Mouse (Mus musculus) testis, adult 2 months (tissue): Measurements from ENCODE around the gene Cckar. TPM values are rescaled to one million over a fixed set of nuclear protein-coding genes. Genes with fewer than 3 reads are reported as not detected.
"Not testable (repeated sequence)": the region's sequence is repeated elsewhere in the genome, so short reads cannot be mapped to it uniquely, and the experiment has no call there.

Source experiments
- H3K27ac ChIP-seq: fragments of 200-500 bp; 2 replicates; pipeline ENCODE4 v1.5.1; 2012; ENCODE audit warnings: low read depth, low read length; ENCODE audit not compliant: control insufficient read depth, insufficient read depth
- H3K27me3 ChIP-seq: fragments of 200-500 bp; 2 replicates; pipeline ENCODE4 v1.6.1; 2012; ENCODE audit warnings: mild to moderate bottlenecking, low read length, moderate library complexity; ENCODE audit not compliant: control insufficient read depth, insufficient read depth
- H3K36me3 ChIP-seq: fragments of 200-500 bp; 2 replicates; pipeline ENCODE4 v1.6.1; 2012; ENCODE audit warnings: mild to moderate bottlenecking, low read length; ENCODE audit not compliant: control insufficient read depth, insufficient read depth
- H3K4me1 ChIP-seq: fragments of 200-500 bp; 2 replicates; pipeline ENCODE4 v1.6.1; 2012; ENCODE audit warnings: low read length; ENCODE audit not compliant: control insufficient read depth, insufficient read depth
- H3K4me3 ChIP-seq: fragments of 200-500 bp; 2 replicates; pipeline ENCODE4 v1.5.1; 2012; ENCODE audit warnings: low read depth, mild to moderate bottlenecking, low read length, moderate library complexity, mixed read lengths; ENCODE audit not compliant: control insufficient read depth
- CTCF ChIP-seq: fragments of 200-500 bp; IDR thresholded peaks from 2 replicates; pipeline ENCODE4 v1.5.1; 2012; ENCODE audit warnings: low read depth, mild to moderate bottlenecking, inconsistent platforms, low read length, moderate library complexity; ENCODE audit not compliant: control insufficient read depth, insufficient read depth, insufficient replicate concordance
- POLR2A ChIP-seq: fragments of 200-500 bp; IDR thresholded peaks from 2 replicates; pipeline ENCODE4 v1.6.1; 2012; ENCODE audit warnings: low read depth, mild to moderate bottlenecking, inconsistent platforms, low read length, moderate library complexity; ENCODE audit not compliant: control insufficient read depth
- polyA plus RNA-seq: library from polyadenylated mRNA; depleted of rRNA; stranded (reverse); fragments of >200 nt; gene quantifications from 2 replicates; pipeline ENCODE4 v1.2.3, GENCODE M21; 2012

The Cckar gene
- polyA plus RNA-seq, 1 experiment = 0.04 TPM

DNA sequence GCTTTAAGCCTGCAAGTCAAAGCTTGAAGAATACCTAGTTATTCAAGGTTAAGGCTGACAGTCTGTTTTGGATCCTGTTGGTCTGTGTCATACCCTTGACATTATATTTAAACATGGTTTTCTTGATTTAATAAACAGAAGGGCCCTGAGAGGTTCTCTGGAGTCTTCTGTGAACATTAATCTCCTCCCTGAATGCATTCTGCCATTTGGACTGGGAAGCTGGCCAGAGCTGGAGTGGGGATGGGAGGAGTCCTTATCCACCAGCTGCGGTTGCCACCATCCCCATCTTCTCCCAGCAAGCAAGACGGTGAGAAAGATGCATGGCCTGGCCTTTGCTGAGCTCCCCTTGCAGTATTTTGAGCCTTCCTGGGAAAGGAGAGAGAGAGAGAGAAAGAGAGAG lies 21.1 kb downstream of the Cckar start:
- Histone ChIP-seq H3K36me3 (no peaks in the 10 kb centered on the region), H3K27me3 (no peaks in the 10 kb centered on the region), H3K4me1 (no peaks in the 10 kb centered on the region), H3K27ac (no peak overlapping the region), H3K4me3 (no peak overlapping the region)
- TF ChIP-seq POLR2A (no peak), CTCF (no peak)

DNA sequence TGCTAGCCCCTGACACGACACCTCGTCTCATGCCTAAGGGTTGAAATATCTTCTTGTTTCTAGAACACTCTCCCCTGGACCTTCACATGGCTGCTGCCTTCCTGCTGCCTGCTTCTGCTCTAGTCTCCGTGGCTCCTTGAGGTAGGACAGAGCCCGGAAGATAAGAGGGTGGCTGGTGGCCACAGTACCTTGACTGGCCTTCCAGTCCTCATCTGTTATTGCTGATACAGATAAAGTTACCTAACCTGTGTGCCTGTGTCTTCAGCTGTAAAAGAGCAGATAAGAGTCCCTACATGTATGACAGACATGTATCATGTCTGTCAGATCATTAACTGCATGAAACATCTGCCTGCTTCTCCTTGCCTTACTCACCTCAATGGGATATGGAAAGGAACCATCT lies 21.9 kb downstream of the Cckar start:
- H3K4me3 ChIP-seq = no peak overlapping the region
- H3K36me3 ChIP-seq = no peaks in the 10 kb centered on the region
- H3K27me3 ChIP-seq = no peaks in the 10 kb centered on the region
- H3K27ac ChIP-seq = no peak overlapping the region
- no peak for TF ChIP-seq CTCF
- TF ChIP-seq POLR2A = no peak
- H3K4me1 ChIP-seq = no peaks in the 10 kb centered on the region

DNA sequence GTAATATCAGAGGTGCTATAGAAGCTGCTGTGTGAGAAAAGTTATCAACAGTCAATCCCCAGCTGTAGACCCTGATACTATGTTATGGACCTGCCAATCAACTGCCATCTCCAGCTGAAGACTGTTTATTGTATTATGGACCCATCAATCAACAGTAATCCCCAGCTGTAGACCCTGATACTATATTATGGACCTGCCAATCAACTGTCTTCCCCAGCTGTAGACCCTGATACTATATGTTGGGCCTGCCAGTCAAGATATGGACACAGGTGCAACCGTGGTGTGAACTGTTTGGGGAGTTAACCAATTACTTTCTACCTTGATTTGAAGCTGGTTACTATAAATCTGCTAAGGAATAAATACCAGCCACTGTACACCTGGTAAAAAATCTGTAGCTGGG lies 23.1 kb downstream of the Cckar start:
- H3K4me3 ChIP-seq = no peak overlapping the region
- H3K27me3 ChIP-seq = no peaks in the 10 kb centered on the region
- TF ChIP-seq CTCF = no peak
- TF ChIP-seq POLR2A = no peak
- H3K36me3 ChIP-seq = no peaks in the 10 kb centered on the region
- no peaks in the 10 kb centered on the region; the same call in 1 of the 2 replicates for H3K4me1 ChIP-seq
- H3K27ac ChIP-seq = no peak overlapping the region

DNA sequence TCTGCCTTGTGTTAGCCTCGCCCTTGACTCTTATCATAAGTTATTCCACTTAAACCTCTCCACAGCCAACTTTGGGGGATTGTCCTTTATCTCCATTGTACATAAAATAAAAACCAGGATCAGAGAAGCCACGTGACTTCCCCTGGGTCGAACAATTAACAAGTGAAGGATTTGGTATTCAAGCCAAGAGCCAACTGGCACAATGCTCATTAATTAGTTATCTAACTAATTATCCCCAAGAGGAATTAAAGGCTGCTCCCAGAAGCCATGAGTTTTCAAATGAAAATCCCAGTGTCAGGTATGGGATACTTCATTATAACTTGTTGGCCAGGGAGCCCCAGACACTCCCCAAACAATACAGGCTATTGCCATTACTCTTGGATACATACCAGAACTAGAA lies 23.6 kb downstream of the Cckar start:
- H3K4me1 ChIP-seq = no peaks in the 10 kb centered on the region; the same call in 1 of the 2 replicates
- H3K27ac ChIP-seq = no peak overlapping the region
- TF ChIP-seq POLR2A (no peak), CTCF (no peak)
- no peaks in the 10 kb centered on the region for H3K36me3 ChIP-seq
- H3K4me3 ChIP-seq = no peak overlapping the region
- H3K27me3 ChIP-seq = no peaks in the 10 kb centered on the region

DNA sequence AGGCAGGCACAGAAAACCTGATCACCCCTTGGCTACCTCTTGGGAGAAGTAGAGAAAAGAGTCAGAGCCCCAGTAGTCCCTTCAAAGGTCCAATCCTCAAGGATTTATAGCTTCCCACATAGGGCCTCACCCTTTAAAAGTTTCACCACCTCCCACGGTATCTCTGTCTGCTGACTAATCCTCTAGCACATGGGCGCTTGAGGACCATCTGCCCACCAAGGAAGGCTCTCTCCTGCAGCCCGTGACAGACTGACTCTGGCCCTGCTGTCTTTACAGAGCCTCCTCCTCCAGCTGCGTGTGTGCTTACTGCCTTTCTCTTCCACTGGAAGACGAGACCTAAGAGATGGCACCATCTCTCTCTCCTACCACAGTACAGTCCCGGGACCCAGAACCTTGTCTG lies 27.9 kb downstream of the Cckar start:
- H3K4me3 ChIP-seq = no peak overlapping the region
- no peaks in the 10 kb centered on the region for H3K36me3 ChIP-seq
- TF ChIP-seq POLR2A (no peak), CTCF (no peak)
- no peaks in the 10 kb centered on the region; the same call in 1 of the 2 replicates for H3K4me1 ChIP-seq
- H3K27ac ChIP-seq = no peak overlapping the region
- no peaks in the 10 kb centered on the region for H3K27me3 ChIP-seq

DNA sequence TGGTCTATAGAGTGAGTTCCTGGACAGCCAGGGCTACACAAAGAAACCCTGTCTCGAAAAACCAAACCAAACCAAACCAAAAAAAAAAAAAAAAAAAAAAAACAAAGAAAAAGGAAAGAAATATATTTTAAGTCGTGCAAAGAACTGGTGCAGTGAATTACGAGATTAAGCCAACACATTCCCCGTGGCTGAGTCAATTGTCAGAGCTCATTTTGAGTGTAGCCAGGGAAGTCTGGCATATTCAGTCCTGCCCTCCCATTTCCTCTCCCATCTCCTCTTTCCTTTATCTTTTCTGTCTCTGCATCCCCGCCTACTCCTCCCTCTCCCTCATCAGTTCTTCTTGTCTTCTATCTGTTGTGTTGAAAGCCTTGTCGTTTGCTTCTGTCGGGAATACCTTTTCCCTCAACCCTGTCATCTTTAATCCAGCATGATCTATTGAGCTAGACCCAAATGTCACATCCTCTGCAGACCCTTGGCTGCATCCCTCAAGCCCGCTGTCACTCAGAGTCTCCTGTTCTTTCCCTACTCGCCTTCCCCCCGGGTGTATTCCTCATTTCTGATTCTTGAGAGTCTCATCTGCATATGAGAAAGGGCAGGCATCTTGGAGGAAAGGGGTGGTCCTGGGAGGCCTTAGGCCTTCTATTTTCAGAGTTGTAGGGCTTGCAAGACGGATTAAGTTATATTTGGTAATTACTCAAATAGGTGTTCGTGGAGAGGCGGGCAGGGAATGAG lies 29.3 kb downstream of the Cckar start:
- Histone ChIP-seq H3K4me1 (no peaks in the 10 kb centered on the region; the same call in 1 of the 2 replicates), H3K36me3 (no peaks in the 10 kb centered on the region), H3K4me3 (no peak overlapping the region), H3K27me3 (no peaks in the 10 kb centered on the region), H3K27ac (no peak overlapping the region)
- TF ChIP-seq CTCF (no peak), POLR2A (no peak)

DNA sequence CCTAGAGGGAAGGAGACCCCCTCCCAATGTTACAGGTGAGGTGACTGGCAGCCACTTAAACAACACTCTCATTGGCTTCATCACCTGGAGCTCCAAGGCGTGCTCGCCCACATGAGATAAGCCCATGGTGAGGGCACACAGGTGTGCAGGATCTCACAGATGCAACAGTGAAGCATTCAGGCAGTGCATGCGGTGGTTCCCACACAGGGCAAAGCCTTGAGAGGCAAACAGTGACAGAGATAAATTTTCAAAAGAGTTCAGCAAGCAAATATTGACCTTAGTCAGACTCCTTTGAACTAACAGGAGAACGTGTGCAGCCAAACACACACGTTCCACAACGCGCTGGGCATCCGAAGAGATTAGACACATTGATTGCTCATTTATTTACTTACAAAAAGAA lies 30.8 kb downstream of the Cckar start:
- H3K27me3 ChIP-seq = no peaks in the 10 kb centered on the region
- no peaks in the 10 kb centered on the region; the same call in 1 of the 2 replicates for H3K4me1 ChIP-seq
- H3K4me3 ChIP-seq = no peak overlapping the region
- H3K27ac ChIP-seq = no peak overlapping the region
- no peaks in the 10 kb centered on the region for H3K36me3 ChIP-seq
- TF ChIP-seq CTCF (no peak), POLR2A (no peak)

DNA sequence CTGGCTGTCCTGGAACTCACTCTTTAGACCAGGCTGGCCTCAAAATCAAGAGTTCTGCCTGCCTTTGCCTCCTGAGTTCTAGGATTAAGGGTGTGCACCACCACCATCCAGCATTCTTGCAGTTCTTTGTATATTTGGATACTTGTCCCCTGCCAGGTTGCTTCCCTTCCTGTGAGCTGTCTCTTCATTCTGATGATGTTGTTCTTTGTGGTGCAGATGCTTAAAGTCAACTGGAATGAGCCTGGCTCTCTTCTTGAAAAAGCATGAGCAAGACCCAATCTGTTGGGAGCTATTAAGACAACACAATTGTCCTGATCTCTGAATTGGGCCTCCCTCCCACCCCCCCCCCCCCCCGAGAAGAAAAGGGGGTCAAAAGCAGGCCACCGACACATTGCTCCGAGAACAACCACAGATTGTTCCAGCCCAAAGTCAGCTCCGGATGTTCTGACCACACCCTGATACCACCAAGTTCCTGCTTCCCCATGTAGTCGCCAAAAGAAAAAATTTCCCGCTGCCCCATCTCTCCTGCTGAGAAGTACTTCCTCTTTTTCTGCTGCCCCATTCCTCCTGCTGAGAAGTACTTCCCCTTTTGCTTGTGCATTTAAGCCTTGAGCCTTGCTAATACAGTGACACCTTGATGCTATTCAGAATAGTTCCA lies 33.9 kb downstream of the Cckar start:
- H3K27ac ChIP-seq, H3K4me1 ChIP-seq, H3K27me3 ChIP-seq, H3K36me3 ChIP-seq, H3K4me3 ChIP-seq: not testable (repeated sequence)
